Mouse (Mus musculus): ENCODE measurements around the gene Apol6. TPM values are rescaled to one million over a fixed set of nuclear protein-coding genes. Genes with fewer than 3 reads are reported as not detected.

The Apol6 gene
- total and polyA plus RNA-seq, 3 experiments, result not detected

- no peaks in the 10 kb centered on the region for H3K36me3 ChIP-seq (ENCODE audit: control insufficient read depth in 1 of 2, insufficient read depth in 2 of 2, low read length in 2 of 2)
- no peak overlapping the region for H3K4me3 ChIP-seq (ENCODE audit: control insufficient read depth in 1 of 2, insufficient read depth in 1 of 2, low read depth in 2 of 2, low read length in 2 of 2)
- no peak for TF ChIP-seq USF1 (IDR thresholded peaks at IDR 0.05; ENCODE audit: low read depth, low read length)
- no peak for TF ChIP-seq MYC (IDR thresholded peaks at IDR 0.05; ENCODE audit: low read depth, low read length)
- TF ChIP-seq KAT2A (conservative IDR thresholded peaks at IDR 0.05; ENCODE audit: low read depth, low read length), result no peak
- no peak for TF ChIP-seq RAD21 (IDR thresholded peaks at IDR 0.05; ENCODE audit: low read depth, low read length)
- no peak for TF ChIP-seq UBTF (IDR thresholded peaks at IDR 0.05; ENCODE audit: borderline replicate concordance, insufficient read depth, low read depth, low read length)
- no peak for TF ChIP-seq EP300 (IDR thresholded peaks at IDR 0.05; ENCODE audit: low read depth in 1 of 2, low read length in 2 of 2)
- TF ChIP-seq TCF12 (IDR thresholded peaks at IDR 0.05; ENCODE audit: low read depth, low read length), result no peak
- TF ChIP-seq GATA1 (IDR thresholded peaks at IDR 0.05; ENCODE audit: low read depth, low read length), result no peak
- TF ChIP-seq ETS1 (IDR thresholded peaks at IDR 0.05; ENCODE audit: low read depth, low read length), result no peak
Observed at GRCm38 (mm10) chr15:77076523-77076922, 32.0 kb downstream of the Apol6 start.

GRCm38 (mm10) chr15:77077906-77078305, 33.4 kb downstream of the Apol6 start:
- Histone ChIP-seq H3K27me3 (ENCODE audit: control insufficient read depth in 1 of 2, insufficient read depth in 2 of 2, low read length in 2 of 2) (no peaks in the 10 kb centered on the region), H3K4me3 (ENCODE audit: control insufficient read depth in 1 of 2, insufficient read depth in 1 of 2, low read depth in 2 of 2, low read length in 2 of 2) (no peak overlapping the region), H3K9me3 (replicated peaks; ENCODE audit: insufficient read depth, low read length) (no peaks in the 10 kb centered on the region), H3K9ac (ENCODE audit: control insufficient read depth, low read depth, low read length, poor library complexity, severe bottlenecking) (no peak overlapping the region), H3K27ac (ENCODE audit: control insufficient read depth, low read depth, low read length) (no peak overlapping the region), H3K79me2 (ENCODE audit: control insufficient read depth, insufficient read depth, low read length, poor library complexity) (no peaks in the 10 kb centered on the region), H3K4me1 (ENCODE audit: control insufficient read depth in 1 of 2, insufficient read depth in 2 of 2, low read length in 2 of 2) (no peaks in the 10 kb centered on the region), H3K36me3 (ENCODE audit: control insufficient read depth in 1 of 2, insufficient read depth in 2 of 2, low read length in 2 of 2) (no peaks in the 10 kb centered on the region)
- DNase-seq (ENCODE audit: low read depth, low spot score), result no peak
- TF ChIP-seq ZNF384 (IDR thresholded peaks at IDR 0.05; ENCODE audit: low read depth, low read length) (no peak), POLR2A (IDR thresholded peaks at IDR 0.05; ENCODE audit: control insufficient read depth in 1 of 2, insufficient read depth in 1 of 2, low read depth in 1 of 2, low read length in 2 of 2, poor library complexity in 1 of 2) (no peak), TCF12 (IDR thresholded peaks at IDR 0.05; ENCODE audit: low read depth, low read length) (no peak), RAD21 (IDR thresholded peaks at IDR 0.05; ENCODE audit: low read depth, low read length) (no peak), USF2 (IDR thresholded peaks at IDR 0.05; ENCODE audit: borderline replicate concordance in 1 of 2, insufficient read depth in 1 of 2, low read depth in 1 of 2, low read length in 2 of 2) (no peak), CHD2 (IDR thresholded peaks at IDR 0.05; ENCODE audit: low read length) (no peak), TBP (IDR thresholded peaks at IDR 0.05; ENCODE audit: low read depth, low read length) (no peak)

More at GRCm38 (mm10) chr15:77076523-77076922, 32.0 kb downstream of the Apol6 start:
- no peaks in the 10 kb centered on the region for H3K4me1 ChIP-seq (ENCODE audit: control insufficient read depth in 1 of 2, insufficient read depth in 2 of 2, low read length in 2 of 2)
- DNase-seq (ENCODE audit: low read depth, low spot score), result no peak
- H3K79me2 ChIP-seq (ENCODE audit: control insufficient read depth, insufficient read depth, low read length, poor library complexity), result no peaks in the 10 kb centered on the region
- no peaks in the 10 kb centered on the region for H3K27me3 ChIP-seq (ENCODE audit: control insufficient read depth in 1 of 2, insufficient read depth in 2 of 2, low read length in 2 of 2)
- no peak overlapping the region for H3K9ac ChIP-seq (ENCODE audit: control insufficient read depth, low read depth, low read length, poor library complexity, severe bottlenecking)
- no peaks in the 10 kb centered on the region for H3K9me3 ChIP-seq (replicated peaks; ENCODE audit: insufficient read depth, low read length)
- H3K27ac ChIP-seq (ENCODE audit: control insufficient read depth, low read depth, low read length), result no peak overlapping the region

GRCm38 (mm10) chr15:77078786-77079185, 34.3 kb downstream of the Apol6 start:
- TF ChIP-seq MYB (IDR thresholded peaks at IDR 0.05; ENCODE audit: low read depth, low read length) (no peak), TCF12 (IDR thresholded peaks at IDR 0.05; ENCODE audit: low read depth, low read length) (no peak), ZC3H11A (IDR thresholded peaks at IDR 0.05; ENCODE audit: low read depth, low read length) (no peak), MYC (IDR thresholded peaks at IDR 0.05; ENCODE audit: low read depth, low read length) (no peak), KAT2A (conservative IDR thresholded peaks at IDR 0.05; ENCODE audit: low read depth, low read length) (no peak), RAD21 (IDR thresholded peaks at IDR 0.05; ENCODE audit: low read depth, low read length) (no peak), BHLHE40 (IDR thresholded peaks at IDR 0.05; ENCODE audit: borderline replicate concordance, low read depth, low read length) (no peak), TAL1 (IDR thresholded peaks at IDR 0.05; ENCODE audit: low read length) (no peak), SMC3 (IDR thresholded peaks at IDR 0.05; ENCODE audit: low read depth, low read length) (no peak), SIN3A (IDR thresholded peaks at IDR 0.05; ENCODE audit: low read length) (no peak), MXI1 (IDR thresholded peaks at IDR 0.05; ENCODE audit: low read depth, low read length) (no peak), ZMIZ1 (IDR thresholded peaks at IDR 0.05; ENCODE audit: low read depth, low read length) (no peak), CHD2 (IDR thresholded peaks at IDR 0.05; ENCODE audit: low read length) (no peak), GATA1 (IDR thresholded peaks at IDR 0.05; ENCODE audit: low read depth, low read length) (no peak), NELFE (IDR thresholded peaks at IDR 0.05; ENCODE audit: low read depth, low read length) (no peak), MAFK (IDR thresholded peaks at IDR 0.05; ENCODE audit: borderline replicate concordance, low read depth, low read length) (no peak), ZNF384 (IDR thresholded peaks at IDR 0.05; ENCODE audit: low read depth, low read length) (no peak)
- Histone ChIP-seq H3K27ac (ENCODE audit: control insufficient read depth, low read depth, low read length) (no peak overlapping the region), H3K27me3 (ENCODE audit: control insufficient read depth in 1 of 2, insufficient read depth in 2 of 2, low read length in 2 of 2) (no peaks in the 10 kb centered on the region), H3K4me3 (ENCODE audit: control insufficient read depth in 1 of 2, insufficient read depth in 1 of 2, low read depth in 2 of 2, low read length in 2 of 2) (no peak overlapping the region), H3K36me3 (ENCODE audit: control insufficient read depth in 1 of 2, insufficient read depth in 2 of 2, low read length in 2 of 2) (no peaks in the 10 kb centered on the region), H3K9me3 (replicated peaks; ENCODE audit: insufficient read depth, low read length) (no peaks in the 10 kb centered on the region), H3K9ac (ENCODE audit: control insufficient read depth, low read depth, low read length, poor library complexity, severe bottlenecking) (no peak overlapping the region), H3K79me2 (ENCODE audit: control insufficient read depth, insufficient read depth, low read length, poor library complexity) (no peaks in the 10 kb centered on the region), H3K4me1 (ENCODE audit: control insufficient read depth in 1 of 2, insufficient read depth in 2 of 2, low read length in 2 of 2) (no peaks in the 10 kb centered on the region)
- no peak for DNase-seq (ENCODE audit: low read depth, low spot score)

Data from MEL (cell line).